Mouse (Mus musculus) layer of hippocampus, postnatal 36 days (tissue): ENCODE measurements around the gene Sox13. TPM values are rescaled to one million over a fixed set of nuclear protein-coding genes. Genes with fewer than 3 reads are reported as not detected.

ENCODE experiments used
- DNase-seq, 2 experiments: peaks; one replicate each; pipeline ENCODE4 v3.0.0; 2022
- total RNA-seq, 2 experiments: library from RNA; stranded (reverse); gene quantifications; 2 replicates each; pipeline ENCODE4 v1.2.3; 2021

Sox13 gene
- 1 to 10 TPM; 7.2 TPM for total RNA-seq

DNA sequence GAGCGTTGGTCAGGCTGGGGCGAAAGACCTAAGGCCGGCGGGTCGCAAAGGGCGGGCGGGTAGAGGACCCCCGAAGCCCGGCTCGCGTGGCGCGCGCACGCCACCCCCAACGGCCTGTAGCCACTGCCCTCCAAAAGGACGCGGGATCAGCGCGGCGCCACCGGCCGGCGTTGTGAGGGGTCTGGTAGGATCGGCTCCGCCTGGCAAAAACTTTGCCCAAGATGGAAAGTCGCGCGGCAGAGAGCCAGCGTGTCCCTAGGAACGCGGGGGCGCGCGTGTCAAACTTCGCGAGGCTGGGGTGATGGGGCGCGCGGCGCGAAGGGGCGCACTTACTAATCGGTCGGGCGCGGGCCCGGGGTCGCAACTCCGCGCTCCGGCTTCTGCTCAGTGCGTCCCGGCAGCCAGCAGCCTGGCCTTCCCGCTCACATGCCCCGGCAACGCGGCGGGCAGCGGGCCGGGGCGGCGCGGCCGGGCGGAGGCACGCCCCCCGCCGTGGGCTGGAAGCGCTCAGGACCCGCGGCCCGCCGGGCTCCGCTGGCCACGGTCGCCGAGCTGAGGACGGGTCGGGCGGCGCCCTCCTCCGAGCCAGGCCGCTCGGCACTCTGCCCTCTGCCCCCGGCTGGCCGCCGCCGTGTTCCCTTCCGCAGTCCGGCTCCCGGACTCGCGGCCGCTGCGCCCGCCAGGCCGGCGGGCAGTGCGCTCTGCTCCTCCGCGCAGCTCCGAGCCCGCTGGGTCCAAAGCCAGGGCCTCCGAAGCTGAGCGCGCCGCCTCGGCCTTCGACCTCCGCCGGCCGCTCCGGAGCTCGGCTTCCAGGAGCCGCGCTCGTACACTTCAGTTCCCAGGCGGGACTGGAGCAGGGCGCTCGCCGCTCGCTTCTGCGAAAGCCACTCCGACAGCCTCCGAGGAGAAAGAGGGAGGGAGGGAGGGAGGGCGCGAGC lies at the start of gene Sox13:
TSS of gene Sox13 (minus strand) at position 835 of the 938 bp plus-strand sequence.
- peak; percentile 30 to 50 for DNase-seq

DNA sequence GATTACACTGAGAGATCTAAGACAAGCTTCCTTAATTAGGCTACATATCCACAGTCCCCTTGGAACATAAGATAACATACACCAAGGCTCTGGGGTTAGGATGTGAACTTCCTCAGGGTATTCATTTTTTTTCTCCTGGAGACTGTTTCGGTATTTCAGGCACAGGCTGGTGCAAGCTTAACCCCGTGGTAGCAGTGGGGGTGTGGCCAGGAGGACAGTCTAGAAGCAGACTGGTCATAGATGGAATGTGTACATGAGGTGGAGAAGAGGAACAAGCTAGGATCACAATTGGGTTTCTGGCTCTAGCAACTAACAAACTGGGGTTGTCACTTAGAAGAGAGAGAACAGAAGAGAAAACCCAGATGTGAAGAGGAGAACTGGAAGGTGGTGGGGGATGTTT lies 47.4 kb upstream of the Sox13 start:
- DNase-seq, result no peak

DNA sequence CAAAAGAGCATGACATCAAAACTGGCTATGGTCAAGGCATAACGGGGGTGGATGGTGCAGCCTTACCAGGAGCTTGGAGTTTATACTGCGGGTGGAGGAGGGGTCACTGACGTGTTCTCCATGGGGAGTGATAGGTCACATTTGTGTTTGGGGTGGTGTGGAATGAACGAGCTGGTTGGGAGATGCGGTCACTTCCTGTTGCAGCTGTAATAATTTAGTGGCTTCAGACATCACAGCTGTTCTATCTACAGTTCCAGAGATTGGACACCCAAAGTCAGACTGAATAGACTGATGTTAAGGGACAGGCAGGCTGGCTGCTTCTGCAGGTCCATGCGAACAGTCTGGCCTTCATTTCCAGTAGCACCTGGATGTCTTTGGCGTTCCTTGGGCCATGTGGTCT lies 46.9 kb upstream of the Sox13 start:
- no peak for DNase-seq

DNA sequence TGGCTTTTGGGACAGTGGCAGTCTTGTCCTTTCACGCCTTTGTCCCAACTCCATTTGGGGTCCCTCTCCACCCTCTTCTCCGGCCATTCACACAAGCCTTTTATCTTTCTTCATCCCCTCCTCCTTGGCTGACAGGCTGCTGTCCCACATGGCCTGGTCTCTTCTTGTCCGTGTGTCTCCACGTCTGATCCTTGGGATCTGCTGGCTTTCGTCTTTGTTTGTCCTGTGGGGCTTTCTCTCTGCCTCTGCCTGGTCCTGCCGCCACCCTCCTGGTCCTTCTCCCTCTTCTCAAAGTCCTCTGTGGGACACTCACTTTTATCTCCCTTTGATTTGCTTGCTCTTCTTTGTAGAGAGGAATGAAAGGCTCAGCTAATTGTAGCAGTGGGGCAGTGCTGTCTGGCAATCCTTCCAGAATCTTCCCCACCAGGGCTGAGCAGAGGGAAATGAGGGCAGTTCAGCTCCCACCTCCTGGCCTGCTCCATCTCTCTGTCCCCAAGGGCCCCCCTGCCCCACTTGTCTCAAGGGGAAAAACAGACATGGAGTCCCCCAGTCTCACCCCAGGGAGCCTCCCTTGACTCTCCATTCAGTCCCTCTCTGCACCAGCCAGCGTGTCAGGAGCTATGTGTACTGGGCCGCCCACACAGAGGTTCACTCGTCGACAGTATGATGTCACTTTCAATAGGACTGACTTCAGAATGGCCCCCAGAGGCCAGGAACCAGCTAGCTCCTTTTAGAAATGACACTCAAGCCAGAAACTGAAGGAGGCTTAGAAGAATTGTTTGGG lies 46.3 kb upstream of the Sox13 start:
- no peak for DNase-seq

DNA sequence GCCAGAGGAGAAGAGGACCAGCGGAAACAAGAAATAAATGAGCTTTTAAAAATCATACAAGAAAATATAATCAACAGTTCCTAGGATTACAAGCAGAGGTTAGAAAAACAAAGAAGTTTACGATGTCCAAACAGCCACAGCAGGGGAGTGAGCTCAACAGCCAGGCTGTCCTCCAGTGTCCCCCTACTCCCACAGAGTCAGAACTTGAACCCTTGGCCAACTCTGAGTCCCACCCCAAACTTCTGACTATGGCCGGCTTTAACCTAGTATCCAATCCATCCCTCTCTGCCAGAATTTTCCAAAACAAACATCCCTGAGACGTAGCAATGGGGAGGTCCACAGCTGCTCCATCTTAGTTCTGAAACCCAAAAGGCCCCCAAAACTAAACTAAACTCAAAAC lies 45.0 kb upstream of the Sox13 start:
- no peak for DNase-seq

DNA sequence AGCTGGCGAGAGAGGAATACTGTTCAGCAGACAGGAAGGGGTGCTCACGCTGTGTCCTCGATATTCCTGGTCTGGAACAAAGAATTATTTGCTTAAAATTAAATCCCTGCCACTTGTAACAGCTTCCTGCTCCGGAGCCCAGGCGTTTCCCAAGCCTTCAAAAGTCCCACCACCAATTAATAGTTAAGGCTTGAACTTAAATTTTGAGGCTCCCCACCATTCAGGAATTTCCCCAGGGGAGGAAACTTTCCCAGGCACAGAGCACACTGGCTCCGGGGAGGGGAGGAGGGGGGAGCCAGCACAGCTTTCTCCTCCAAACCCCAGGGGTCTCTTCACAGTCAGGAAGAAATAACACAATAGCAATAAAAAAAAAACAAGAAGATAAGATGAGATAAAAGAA lies 44.6 kb upstream of the Sox13 start:
- DNase-seq, result no peak

DNA sequence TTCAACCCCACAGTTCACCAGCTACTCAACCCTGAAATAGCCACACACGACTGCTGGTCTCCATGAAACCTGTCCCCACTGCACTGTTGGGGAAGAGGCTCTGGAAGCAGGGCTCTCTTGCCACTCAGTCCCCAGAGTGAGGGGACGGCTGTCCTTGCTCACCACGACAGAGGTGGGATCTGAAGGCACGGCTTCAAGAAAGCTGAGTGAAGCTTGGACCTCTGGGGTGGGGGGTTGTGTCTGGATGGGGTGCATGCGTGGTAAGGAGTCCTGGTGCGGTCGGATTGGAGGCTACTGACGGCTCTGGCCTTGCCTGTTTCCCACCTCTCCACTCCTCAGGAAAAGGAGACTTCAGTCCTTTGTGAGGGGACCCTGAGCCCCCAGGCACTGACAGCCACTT lies 43.7 kb upstream of the Sox13 start:
- DNase-seq, result no peak

DNA sequence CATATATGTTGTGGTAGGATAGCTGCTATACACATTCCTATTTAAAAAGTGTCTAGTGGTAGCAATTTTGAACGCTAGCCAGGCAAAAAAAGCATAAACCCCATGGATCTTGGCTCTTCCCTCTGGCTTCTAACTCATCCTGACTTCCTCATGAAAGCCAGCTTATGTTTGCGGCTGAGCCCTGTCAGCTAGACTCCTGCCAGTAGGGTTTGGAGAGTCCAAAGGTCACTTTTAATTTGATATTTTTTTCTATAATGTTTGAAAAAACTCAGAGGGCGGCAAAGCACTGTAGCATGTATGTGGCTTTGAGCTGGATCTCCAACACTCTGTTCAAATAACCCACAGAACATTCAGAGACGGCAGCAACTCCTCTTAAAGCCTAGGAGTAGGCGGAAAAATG lies 39.0 kb upstream of the Sox13 start:
- no peak for DNase-seq

DNA sequence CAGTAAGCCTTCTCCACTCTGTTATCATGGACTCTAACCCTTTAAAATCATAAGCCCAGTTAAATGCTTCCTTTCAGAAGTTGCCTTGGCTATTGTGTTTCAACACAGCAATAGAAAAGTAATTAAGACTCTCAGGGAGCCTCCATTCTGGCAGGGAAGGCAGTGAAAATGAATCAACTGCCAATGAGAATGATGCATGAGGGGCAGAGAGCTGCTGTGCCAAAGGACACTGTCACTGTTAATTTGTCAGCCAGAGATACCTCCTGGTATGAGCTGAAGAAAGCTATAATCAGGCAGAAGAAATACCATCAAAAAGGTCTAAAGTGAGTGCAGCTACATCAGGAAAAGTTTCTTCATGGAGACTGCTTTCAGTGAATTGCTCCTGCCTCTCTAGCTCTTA lies 36.8 kb upstream of the Sox13 start:
- DNase-seq, result no peak

DNA sequence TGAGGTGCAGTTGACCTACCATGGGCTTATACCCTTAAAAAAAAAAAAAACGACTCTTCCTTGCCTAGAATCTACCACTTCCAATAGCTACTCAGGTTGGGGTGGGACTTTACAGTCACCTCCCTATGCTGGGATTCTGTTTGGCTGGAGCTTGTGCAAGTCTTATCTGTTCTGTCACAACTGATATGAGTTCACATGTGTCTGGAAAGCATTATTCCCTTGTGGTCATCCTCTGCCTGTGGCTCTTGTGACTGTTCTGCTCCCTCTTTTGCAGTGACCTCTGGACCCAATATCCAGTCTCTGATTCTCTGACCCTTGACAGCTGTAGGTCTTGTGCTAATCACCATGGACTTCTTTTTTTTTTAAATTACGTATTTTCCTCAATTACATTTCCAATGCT lies 31.9 kb upstream of the Sox13 start:
- DNase-seq, result no peak

DNA sequence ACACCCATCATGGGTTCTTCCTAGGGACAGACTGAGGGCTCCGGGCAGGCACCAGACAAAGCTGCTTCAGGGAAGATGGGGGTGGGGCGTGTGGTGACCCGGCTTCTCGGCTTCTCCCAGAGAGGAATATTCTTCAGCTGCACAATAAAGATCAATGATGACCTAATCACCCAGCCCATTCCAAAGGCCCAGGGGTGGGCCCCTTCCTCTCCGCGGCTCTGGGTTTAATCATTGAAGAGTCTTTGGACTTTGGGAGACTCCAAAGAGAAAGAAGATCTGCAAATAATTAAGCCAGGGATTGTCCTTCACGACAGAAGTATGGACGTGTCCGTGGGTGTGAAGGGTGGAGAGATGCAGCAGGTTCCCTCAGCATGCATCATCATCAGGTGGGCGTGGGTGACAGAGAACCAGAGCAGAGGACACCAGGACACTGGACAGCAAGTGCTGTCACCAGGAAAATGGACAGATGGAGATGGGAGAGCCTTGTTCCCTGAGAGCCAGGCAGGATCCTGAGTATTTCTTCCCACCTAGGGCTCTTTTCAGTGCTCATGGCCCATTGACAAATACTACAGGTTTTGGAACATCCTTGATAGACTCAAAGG lies 28.5 kb upstream of the Sox13 start:
- DNase-seq, result no peak

DNA sequence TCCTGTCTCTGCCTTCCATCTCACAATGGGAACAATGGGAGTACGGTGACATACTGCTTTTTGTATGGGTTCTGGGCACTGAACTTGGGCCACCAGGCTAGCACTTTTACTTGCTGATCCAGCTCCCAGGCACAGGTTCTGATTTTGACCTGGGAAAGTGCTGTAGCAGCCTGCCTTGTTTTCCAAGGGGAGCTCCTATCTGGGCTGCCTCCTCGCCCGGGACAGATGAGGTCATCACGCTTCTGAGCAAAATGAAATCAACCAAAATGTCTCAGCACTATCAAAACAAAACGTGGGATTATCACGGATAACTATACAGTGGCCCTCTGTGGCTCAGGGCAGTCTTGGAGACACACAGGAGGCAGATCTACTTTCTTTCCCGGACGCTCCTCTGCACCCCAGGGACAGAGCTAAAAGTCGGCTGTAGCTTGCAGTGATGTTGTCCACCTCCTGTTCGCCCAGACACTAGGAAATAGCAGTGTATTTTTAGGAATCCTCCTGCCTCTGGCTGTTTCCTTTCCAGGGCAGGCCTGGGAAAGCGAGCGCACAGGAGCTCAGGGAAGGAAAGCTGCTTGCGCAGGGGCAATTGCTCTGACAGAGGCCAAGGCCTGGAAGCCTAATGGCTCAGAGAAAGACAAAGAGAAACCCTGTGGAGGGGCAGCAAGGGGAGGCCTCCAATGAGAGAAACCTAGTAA lies 27.8 kb upstream of the Sox13 start:
- DNase-seq, result no peak

DNA sequence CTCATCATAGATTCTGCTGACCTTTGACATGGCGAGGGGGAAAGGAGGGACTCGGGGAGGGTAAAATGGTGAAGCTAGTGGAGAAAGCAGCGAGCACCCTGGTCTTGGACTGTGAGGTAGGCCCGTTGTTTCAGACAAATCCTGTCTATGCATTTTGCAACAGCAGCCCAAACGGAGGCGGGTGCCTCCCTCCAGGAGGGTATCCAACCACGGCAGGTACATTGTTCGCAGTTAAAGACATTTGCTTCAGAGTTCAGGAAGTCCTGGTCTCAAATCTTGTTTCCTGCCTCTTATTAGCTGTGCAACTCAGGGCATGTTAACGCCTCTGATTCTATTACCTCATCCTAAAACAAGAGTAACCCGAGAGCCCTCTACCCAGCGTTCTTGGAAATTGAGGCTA lies 26.8 kb upstream of the Sox13 start:
- no peak for DNase-seq

DNA sequence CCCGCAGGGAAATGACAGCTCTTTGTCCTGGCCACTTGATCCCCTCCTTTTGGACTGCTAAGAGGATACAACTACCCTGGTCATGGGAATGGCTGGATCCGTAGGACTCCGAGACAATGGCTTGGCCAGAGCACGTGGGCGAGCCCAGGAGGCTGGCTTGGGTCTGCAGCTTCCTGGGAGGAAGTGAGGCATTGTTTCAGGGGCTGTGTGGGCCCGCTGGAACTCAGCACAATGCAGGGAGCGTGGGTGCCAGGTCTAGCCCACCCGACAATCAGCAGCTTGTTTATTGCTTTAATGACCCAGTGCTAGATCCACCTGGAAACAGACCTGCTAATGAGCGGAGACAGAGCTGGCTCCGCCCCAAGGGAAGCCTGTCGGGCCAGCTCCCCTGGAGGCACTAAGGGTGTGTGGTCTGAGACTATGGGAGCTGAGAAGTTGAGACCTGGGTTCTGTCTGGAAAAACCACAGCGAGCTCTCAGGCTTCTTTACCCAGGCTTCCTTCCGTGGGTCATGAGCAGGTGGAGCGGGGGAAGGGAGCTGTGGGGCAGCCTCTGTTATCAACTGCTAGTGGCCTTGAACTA lies 24.3 kb upstream of the Sox13 start:
- no peak for DNase-seq

DNA sequence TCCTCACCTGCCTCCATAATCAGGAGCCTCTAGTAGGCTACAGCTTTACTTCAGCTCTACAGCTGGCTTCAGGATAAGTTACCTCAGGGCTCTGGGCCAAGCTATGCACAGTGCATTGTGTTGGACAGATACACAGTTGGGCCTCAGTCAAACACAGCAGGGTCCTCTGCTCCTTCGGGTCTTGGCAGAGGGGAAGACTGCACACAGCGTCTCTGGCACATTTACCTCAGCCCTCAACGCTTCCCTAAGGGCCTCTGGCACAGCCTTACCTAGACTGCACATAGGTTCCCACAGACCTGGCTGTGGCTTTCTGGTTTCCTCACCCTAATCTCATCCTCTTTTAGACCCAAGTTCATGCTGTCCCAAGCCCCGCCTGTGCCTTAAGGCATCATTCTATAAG lies 22.1 kb upstream of the Sox13 start:
- no peak for DNase-seq

DNA sequence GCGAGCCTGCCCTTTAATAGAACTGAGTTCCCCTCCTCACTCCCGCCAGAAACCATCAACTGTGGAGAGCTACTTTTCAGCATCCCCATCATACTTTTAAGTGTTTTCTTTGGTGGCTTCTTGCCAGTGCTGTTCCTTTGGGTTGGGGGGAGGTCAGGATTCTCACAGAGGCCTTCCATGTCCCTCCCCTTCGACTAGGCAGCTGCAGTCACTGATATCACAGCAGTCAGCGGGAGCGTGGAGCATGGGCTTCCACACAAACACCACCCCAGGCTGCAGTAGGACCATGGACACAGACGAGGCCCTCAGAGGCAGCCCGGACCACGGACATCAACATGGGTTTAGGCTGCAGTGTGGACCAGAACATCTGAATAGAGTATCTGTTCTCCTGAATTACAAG lies 20.1 kb upstream of the Sox13 start:
- no peak for DNase-seq

DNA sequence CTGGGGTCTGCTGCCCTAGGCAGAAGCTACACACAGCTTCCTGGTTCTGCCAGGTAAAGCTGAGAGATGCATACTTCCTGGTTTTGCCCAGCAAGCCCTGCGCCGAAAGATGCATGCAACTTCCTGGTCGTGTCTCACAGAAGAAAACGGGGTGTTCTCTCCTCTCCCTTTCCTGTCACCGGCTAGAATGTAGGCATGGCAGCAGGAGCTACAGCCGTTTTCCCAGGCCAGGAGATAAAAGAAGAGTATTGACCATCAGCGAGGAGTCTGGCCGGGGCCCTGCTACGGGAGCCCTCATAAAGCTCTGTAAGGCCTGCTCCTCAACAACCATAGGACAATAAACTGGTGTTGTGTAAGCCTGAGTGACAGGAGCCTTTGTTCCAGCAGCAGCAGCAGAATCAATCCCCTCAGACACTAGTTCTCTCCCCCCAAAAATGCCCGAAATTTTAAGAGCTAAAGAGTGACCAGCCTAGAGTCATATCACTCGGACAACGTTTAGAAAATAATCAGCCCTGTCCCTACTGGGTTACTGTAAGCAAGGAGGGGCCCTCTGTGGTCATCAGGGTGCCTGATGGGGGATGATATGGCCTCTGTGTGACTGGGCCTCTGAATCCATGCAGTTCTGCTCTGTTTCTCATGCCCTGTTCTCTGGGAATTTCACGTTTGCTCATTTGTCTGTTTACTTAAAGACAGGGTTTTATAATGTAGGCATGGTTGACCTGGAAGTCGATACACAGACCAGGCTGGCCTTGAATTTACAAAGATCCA lies 13.9 kb upstream of the Sox13 start:
- no peak for DNase-seq

DNA sequence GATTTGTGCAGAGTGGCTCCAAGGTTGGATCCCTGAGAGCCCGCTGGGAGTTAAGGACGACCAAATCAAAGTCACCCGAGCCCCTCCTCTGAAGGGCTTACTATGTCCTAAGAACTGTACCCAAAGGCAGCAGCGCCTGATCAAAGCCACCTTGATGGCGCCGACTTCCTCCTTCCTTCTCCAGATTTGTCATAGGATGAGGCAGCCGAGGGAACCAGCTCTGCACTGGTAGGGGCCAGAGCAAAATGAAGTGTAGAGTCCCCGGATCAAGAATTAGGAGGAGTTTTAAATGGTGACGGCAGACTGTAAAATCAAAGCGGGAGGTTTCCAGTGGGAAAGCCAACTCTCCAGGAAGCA lies 10.6 kb upstream of the Sox13 start:
- no peak for DNase-seq

DNA sequence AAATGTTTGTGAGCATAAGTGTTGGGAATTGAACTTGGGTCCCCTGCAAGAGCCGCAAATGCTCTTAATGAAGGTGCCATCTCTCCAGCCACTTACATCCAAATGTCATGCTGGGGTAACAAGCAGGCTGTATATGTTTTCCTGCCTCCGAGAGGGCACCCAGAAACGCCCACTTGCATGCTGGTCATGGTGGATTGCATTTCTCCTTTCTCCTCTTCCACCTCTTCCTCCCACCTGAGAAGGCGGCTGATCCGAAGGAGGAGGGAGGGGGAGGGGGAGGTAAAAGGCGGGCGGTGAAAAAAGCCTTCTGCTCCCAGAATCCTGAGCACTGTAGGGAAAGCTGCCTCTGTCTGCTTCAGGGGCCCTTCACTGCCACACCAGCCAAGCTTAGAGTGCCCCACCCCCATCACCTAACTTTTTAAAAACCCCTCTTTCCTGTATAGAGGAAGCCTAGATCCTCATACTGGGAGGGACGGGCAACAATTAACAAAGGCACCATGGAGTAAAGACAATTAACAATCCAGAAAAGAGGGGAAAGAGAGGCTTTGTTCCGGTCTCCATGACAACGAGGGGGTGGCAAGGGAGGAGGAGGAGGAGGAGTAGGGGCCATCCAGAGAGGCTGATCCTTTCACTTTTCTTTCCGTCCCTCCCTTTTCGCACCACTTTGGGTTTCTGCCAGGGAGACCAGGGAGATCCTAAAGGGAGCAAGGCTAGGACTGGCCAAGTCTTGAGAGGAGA lies 10.0 kb upstream of the Sox13 start:
- peak; percentile 24 to 26 for DNase-seq

DNA sequence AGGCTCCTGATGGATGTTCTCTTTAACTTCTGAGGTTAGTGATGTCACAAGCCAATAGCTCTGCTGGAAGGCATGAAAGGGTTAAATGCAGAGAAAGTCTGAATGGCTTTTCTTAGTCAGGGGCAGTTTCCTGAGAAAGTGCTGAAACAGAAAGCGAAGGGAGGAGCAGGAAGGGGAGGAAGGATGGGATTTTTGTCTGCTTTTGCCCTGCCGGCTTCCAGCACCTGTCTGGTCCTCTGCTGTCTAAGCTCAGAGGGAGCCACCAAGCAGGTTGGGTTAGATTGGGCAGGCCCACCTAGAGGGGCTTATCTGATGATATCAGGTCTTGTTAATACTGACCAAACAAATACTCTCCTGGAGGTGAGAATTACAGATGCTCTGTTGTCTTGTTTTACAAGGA lies 8.4 kb upstream of the Sox13 start:
- no peak for DNase-seq

DNA sequence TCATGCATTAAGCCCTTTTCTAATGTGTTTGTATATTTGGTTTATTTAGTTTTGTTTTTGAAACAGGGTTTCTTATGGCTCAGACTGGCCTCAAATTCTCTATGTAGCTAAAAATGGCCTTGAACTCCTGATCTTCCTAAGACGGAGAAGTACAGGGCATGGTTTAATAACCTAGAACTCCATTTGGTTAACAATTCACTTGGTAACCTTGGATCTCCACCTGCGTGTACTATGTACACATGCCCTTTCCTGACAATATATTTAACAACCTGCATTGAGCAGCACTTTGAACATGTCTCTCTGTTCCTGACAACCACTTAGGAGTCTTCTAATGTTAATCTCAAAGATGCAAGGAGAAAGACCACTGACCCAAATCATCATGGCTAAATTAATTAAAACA lies 7.0 kb upstream of the Sox13 start:
- DNase-seq, result no peak
